Mouse (Mus musculus): ENCODE results near the gene Tsga13. TPM values are rescaled to one million over a fixed set of nuclear protein-coding genes. Genes with fewer than 3 reads are reported as not detected.

Gene Tsga13
- polyA plus RNA-seq, 1 experiment, result not detected

GRCm38 (mm10) chr6:30865031-30865678 is 50.2 kb downstream of the Tsga13 start:
- Histone ChIP-seq H3K4me3 (ENCODE audit: low read depth, low read length) (no peak overlapping the region), H3K27me3 (ENCODE audit: control insufficient read depth, insufficient read depth, low read length) (no peaks in the 10 kb centered on the region), H3K4me1 (ENCODE audit: control insufficient read depth, insufficient read depth, insufficient read length, low read length) (peaks cover 3% of the 10 kb centered on the region), H3K27ac (ENCODE audit: insufficient read depth, low read depth, low read length) (0 out of 2 replicates have a peak overlapping the region, but pooled peaks have one; percentile 29), H3K36me3 (ENCODE audit: control insufficient read depth, insufficient read depth, low read length) (no peaks in the 10 kb centered on the region)
- no peak for TF ChIP-seq POLR2A (IDR thresholded peaks at IDR 0.05; ENCODE audit: low read depth, low read length)
- no peak for TF ChIP-seq CTCF (IDR thresholded peaks at IDR 0.05; ENCODE audit: extremely low read depth, insufficient read length, insufficient replicate concordance, low read depth, low read length)
- 31% methylated on average over 3 of the region's 3 CpGs for WGBS

- TF ChIP-seq CTCF (IDR thresholded peaks at IDR 0.05; ENCODE audit: extremely low read depth, insufficient read length, insufficient replicate concordance, low read depth, low read length), result no peak
- Histone ChIP-seq H3K36me3 (ENCODE audit: control insufficient read depth, insufficient read depth, low read length) (peaks cover 17% of the 10 kb centered on the region), H3K4me1 (ENCODE audit: control insufficient read depth, insufficient read depth, insufficient read length, low read length) (peaks cover 8% of the 10 kb centered on the region; the same call in 1 of the 2 replicates), H3K4me3 (ENCODE audit: low read depth, low read length) (no peak overlapping the region), H3K27me3 (ENCODE audit: control insufficient read depth, insufficient read depth, low read length) (no peaks in the 10 kb centered on the region), H3K27ac (ENCODE audit: insufficient read depth, low read depth, low read length) (no peak overlapping the region)
- 95% methylated on average over 7 of the region's 7 CpGs for WGBS
These were observed 59.4 kb downstream of the Tsga13 start for GRCm38 (mm10) chr6:30855956-30856355.

GRCm38 (mm10) chr6:30855205-30855604 is 60.2 kb downstream of the Tsga13 start:
- no peak for TF ChIP-seq CTCF (IDR thresholded peaks at IDR 0.05; ENCODE audit: extremely low read depth, insufficient read length, insufficient replicate concordance, low read depth, low read length)
- no peak for TF ChIP-seq POLR2A (IDR thresholded peaks at IDR 0.05; ENCODE audit: low read depth, low read length)
- H3K27ac ChIP-seq (ENCODE audit: insufficient read depth, low read depth, low read length), result peak overlapping the region; percentile 14
- WGBS, result 31% methylated on average over 2 of the region's 2 CpGs
- no peaks in the 10 kb centered on the region for H3K27me3 ChIP-seq (ENCODE audit: control insufficient read depth, insufficient read depth, low read length)
- H3K4me3 ChIP-seq (ENCODE audit: low read depth, low read length), result no peak overlapping the region
- H3K36me3 ChIP-seq (ENCODE audit: control insufficient read depth, insufficient read depth, low read length), result peaks cover 17% of the 10 kb centered on the region
- peaks cover 8% of the 10 kb centered on the region; the same call in 1 of the 2 replicates for H3K4me1 ChIP-seq (ENCODE audit: control insufficient read depth, insufficient read depth, insufficient read length, low read length)

GRCm38 (mm10) chr6:30849818-30850217 is 65.6 kb downstream of the Tsga13 start:
- Histone ChIP-seq H3K4me1 (ENCODE audit: control insufficient read depth, insufficient read depth, insufficient read length, low read length) (peaks cover 3% of the 10 kb centered on the region; the same call in 1 of the 2 replicates), H3K27ac (ENCODE audit: insufficient read depth, low read depth, low read length) (no peak overlapping the region), H3K4me3 (ENCODE audit: low read depth, low read length) (no peak overlapping the region), H3K27me3 (ENCODE audit: control insufficient read depth, insufficient read depth, low read length) (no peaks in the 10 kb centered on the region), H3K36me3 (ENCODE audit: control insufficient read depth, insufficient read depth, low read length) (peaks cover 6% of the 10 kb centered on the region; the same call in 1 of the 2 replicates)
- TF ChIP-seq POLR2A (IDR thresholded peaks at IDR 0.05; ENCODE audit: low read depth, low read length), result no peak
- TF ChIP-seq CTCF (IDR thresholded peaks at IDR 0.05; ENCODE audit: extremely low read depth, insufficient read length, insufficient replicate concordance, low read depth, low read length), result no peak
- 35% methylated on average over 2 of the region's 2 CpGs for WGBS

Other genes starting within 250 kb of the Tsga13 start
- 0.99 and 1.9 TPM in 2 replicates for gene Cep41, start 221.8 kb downstream of the Tsga13 start, polyA plus RNA-seq (2012; rRNA removed)
- 15.1 and 38.1 TPM in 2 replicates for gene Mest, start 192.0 kb downstream of the Tsga13 start, polyA plus RNA-seq (2012; rRNA removed)
- gene Copg2, start 18.8 kb downstream of the Tsga13 start, polyA plus RNA-seq (2012; rRNA removed), result 1.4 and 3.1 TPM in 2 replicates
- not detected in 2 replicates for gene Klf14, start 43.5 kb upstream of the Tsga13 start, polyA plus RNA-seq (2012; rRNA removed)